Mouse (Mus musculus) urinary bladder, adult 2 months (tissue): ENCODE data around the gene Atad2b. TPM values are rescaled to one million over a fixed set of nuclear protein-coding genes. Genes with fewer than 3 reads are reported as not detected.

Source experiments
- DNase-seq: peaks from one replicate; pipeline ENCODE4 v3.0.0; 2022; ENCODE audit warnings: low spot score
- polyA plus RNA-seq: library from polyadenylated mRNA; depleted of rRNA; stranded (reverse); fragments of >200 nt; gene quantifications from 2 replicates; pipeline ENCODE4 v1.2.3, GENCODE M21; 2012; rRNA removed

The Atad2b gene
- polyA plus RNA-seq, 1 experiment = 7.8 TPM

DNA sequence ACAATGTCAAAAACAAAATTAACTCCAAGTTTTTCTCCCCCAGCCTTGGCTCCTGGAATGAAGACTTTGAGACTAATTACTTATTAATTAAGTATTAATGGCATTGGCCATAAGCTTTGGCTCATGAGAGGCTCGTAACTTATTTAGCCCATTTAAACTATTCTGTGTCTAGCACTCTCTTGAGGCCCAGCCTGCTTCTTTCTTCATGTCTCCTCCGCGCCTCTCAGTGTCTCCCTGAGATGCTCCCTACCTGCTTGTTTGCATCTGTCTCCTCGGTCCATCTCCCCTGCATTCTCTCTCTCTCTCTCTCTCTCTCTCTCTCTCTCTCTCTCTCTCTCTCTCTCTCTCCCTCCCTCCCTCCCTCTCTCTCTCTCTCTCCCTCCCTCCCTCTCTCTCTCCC lies 164.3 kb downstream of the Atad2b start:
- no peak for DNase-seq

DNA sequence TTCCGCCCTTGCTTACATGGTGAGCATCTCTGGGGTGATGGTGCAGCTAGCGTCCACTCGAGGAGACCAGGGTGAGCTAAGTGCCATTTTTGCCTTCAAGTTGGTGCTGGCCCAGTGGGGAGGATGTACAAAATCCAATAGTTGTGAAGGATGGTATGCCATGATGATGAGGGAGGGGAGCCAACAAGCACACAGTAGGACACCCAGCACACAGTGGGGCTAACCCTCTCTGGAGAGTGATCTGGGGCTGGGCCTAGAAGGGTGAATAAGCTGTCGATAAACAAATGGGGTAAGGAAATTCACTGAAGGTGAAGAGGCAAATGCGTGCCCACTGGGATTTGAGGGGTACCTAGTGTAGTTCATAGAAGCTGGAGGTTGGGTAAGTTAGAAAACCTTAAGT lies 167.6 kb downstream of the Atad2b start:
- no peak for DNase-seq

DNA sequence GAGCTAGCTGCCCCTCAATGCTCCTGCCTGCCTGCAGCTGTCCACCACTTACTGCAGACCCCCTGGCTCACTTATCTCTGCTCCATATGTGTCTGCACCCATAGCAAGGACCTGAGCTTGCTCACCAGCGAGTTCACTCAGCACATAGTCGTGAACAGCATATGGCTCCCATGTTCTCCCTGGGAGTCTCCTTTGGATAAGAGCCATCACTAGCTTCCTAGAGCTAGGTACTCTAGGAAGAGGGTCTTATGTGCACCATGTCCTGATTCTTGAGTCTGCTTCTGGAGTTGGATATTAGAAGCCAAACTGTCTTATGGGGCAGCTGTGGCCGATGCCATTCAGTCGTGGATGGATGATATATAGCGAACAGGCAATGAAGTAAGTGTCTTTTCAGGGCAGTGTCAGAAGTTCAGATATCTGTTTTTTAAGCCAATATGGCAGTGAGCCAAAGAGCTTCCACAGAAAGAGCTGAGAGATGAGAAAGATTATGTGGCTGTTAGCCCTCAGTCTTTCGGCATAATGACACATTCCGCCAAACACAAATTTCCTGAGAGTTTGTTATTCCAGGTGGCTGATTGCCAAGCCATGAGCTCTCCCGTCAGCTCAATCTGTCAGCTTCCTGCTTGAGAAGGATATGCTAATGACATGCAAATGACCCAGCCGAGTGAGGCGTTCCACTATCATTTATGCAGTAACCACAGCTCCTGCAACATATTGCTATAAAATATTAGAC lies 170.8 kb downstream of the Atad2b start:
- DNase-seq = no peak

DNA sequence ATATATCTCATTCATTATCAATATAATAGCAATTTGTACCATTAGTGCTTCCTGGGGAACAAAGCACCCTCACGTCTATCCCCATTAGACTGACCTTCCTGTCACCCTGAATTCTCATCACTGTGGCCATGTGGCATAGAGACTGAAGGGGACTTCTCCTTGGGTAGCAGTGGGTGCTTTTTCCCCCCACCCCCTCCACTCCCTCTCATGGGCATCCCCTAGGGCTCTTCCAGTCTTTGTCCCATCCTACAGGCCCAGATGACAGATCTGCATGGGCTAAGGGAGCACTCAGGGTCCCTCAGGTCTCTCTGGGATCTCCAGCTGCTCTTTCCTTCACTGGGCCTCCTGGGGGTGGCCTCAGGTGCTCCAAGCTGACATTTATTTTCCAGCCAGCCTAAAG lies 171.5 kb downstream of the Atad2b start:
- DNase-seq = no peak

Other genes with a start within 250 kb of the Atad2b start
- 0.34 and 0.59 TPM in 2 replicates for gene Fam228a, start 178.9 kb upstream of the Atad2b start, polyA plus RNA-seq
- gene Pfn4, start 148.3 kb upstream of the Atad2b start, polyA plus RNA-seq = 0.70 and 0.99 TPM in 2 replicates
- gene Fam228b, start 148.1 kb upstream of the Atad2b start, polyA plus RNA-seq = 1.5 and 2.6 TPM in 2 replicates
- gene Sf3b6, start 99.8 kb upstream of the Atad2b start, polyA plus RNA-seq = 158 and 175 TPM in 2 replicates
- gene Fkbp1b, start 75.8 kb upstream of the Atad2b start, polyA plus RNA-seq = 9.5 and 9.8 TPM in 2 replicates
- 8.4 and 8.9 TPM in 2 replicates for gene Wdcp, start 74.0 kb upstream of the Atad2b start, polyA plus RNA-seq
- gene Mfsd2b, start 43.0 kb upstream of the Atad2b start, polyA plus RNA-seq = 1.1 TPM in 2 replicates
- gene Ubxn2a, start 9.6 kb upstream of the Atad2b start, polyA plus RNA-seq = 16.2 and 19.0 TPM in 2 replicates